Mouse (Mus musculus): ENCODE results near the gene Jund.

- TF ChIP-seq CTCF (IDR thresholded peaks at IDR 0.05; ENCODE audit: extremely low read depth, insufficient read depth, low read length) (no peak), POLR2A (IDR thresholded peaks at IDR 0.05; ENCODE audit: extremely low read depth, insufficient read depth, low read length) (no peak)
These were observed 47.9 kb downstream of the Jund start for GRCm38 (mm10) chr8:70746676-70747075.
